Mouse (Mus musculus): ENCODE data around the gene Alpk3. TPM values are rescaled to one million over a fixed set of nuclear protein-coding genes. Genes with fewer than 3 reads are reported as not detected.
A peak's percentile ranks its signal among the peaks of the same experiment; 100 is the strongest.

Alpk3 gene
- total and polyA plus RNA-seq, 2 experiments from 2014 or later: 19.1 to 42.9 TPM

DNA sequence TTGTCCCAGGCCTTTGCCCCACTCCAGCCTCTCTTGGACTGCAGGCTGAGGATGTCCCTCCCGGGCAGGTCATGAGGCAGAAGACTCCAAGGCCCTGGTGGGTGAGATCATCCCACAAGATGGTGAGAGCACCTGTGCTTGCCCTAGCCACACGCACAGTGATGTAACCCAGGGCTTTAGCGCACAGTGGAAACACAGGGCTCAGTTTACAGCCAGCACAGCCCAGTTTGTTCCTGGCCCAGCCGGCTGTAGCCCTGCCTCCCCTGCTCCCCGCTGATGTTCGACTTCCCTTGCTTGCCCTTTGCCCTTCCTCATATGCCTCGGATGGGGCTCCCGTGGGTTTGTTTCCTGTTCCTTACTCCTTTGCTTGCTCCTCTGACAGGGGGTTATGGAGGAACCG, 17.1 kb downstream of the Alpk3 start:
- H3K4me1 ChIP-seq (ENCODE audit: control insufficient read depth, insufficient read depth): peaks cover 34% of the 10 kb centered on the region
- peak overlapping the region; percentile 90 for H3K27ac ChIP-seq (ENCODE audit: low read depth)
- H3K4me2 ChIP-seq (ENCODE audit: low read depth, low read length): no peak overlapping the region
- 55% methylated on average over 9 of the region's 9 CpGs for WGBS
- peak; percentile 12 for DNase-seq (ENCODE audit: low spot score)
- H3K9me3 ChIP-seq (replicated peaks; ENCODE audit: control insufficient read depth, low read length): no peaks in the 10 kb centered on the region
- no peak overlapping the region for H3K4me3 ChIP-seq (ENCODE audit: low read depth, low read length)
- H3K9ac ChIP-seq (replicated peaks; ENCODE audit: low read depth, low read length): no peak overlapping the region
- H3K36me3 ChIP-seq (replicated peaks; ENCODE audit: control insufficient read depth, insufficient read depth, low read length): peaks cover 32% of the 10 kb centered on the region
- no peak for TF ChIP-seq EP300 (IDR thresholded peaks at IDR 0.05; ENCODE audit: low read depth)
- TF ChIP-seq CTCF (IDR thresholded peaks at IDR 0.05; ENCODE audit: low read depth): no peak
- no peaks in the 10 kb centered on the region for H3K27me3 ChIP-seq (ENCODE audit: control insufficient read depth, insufficient read depth, low read length)
- ATAC-seq (ENCODE audit: insufficient read depth, low read depth): no peak

GRCm38 (mm10) chr7:81075299-81075698, 17.9 kb downstream of the Alpk3 start:
- WGBS: 36% methylated on average over 7 of the region's 7 CpGs
- Histone ChIP-seq H3K27ac (ENCODE audit: low read depth) (peak overlapping the region; percentile 90), H3K4me2 (ENCODE audit: low read depth, low read length) (no peak overlapping the region), H3K36me3 (replicated peaks; ENCODE audit: control insufficient read depth, insufficient read depth, low read length) (peaks cover 30% of the 10 kb centered on the region), H3K4me1 (ENCODE audit: control insufficient read depth, insufficient read depth) (peaks cover 36% of the 10 kb centered on the region), H3K4me3 (ENCODE audit: low read depth, low read length) (no peak overlapping the region), H3K9me3 (replicated peaks; ENCODE audit: control insufficient read depth, low read length) (no peaks in the 10 kb centered on the region), H3K27me3 (ENCODE audit: control insufficient read depth, insufficient read depth, low read length) (no peaks in the 10 kb centered on the region), H3K9ac (replicated peaks; ENCODE audit: low read depth, low read length) (no peak overlapping the region)
- DNase-seq (ENCODE audit: low spot score): peak; percentile 15
- TF ChIP-seq CTCF (IDR thresholded peaks at IDR 0.05; ENCODE audit: low read depth) (no peak), EP300 (IDR thresholded peaks at IDR 0.05; ENCODE audit: low read depth) (no peak)
- no peak for ATAC-seq (ENCODE audit: insufficient read depth, low read depth)

DNA sequence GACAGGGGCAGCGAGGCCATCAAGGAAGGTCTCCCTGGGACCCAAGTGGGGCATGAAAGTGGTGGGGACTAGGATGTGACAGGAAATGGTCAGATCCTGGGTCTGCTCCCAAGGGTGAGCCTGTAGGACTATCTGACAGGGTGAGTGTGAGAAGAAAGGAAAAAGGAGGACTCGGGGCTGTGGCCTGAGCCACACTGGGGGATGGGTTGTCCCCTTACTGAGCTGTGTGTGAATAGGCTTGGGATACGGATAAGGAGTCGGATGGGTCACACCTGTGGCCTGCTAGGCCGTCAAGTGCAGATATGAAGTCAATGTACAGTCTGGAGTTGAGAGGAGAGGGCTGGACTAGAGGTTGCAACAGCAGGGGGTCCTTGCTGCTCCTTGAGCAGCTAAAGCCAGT, 18.3 kb downstream of the Alpk3 start:
- H3K4me2 ChIP-seq (ENCODE audit: low read depth, low read length): no peak overlapping the region
- ATAC-seq (ENCODE audit: insufficient read depth, low read depth) (no peak), DNase-seq (ENCODE audit: low spot score) (peak; percentile 4)
- no peaks in the 10 kb centered on the region for H3K9me3 ChIP-seq (replicated peaks; ENCODE audit: control insufficient read depth, low read length)
- H3K9ac ChIP-seq (replicated peaks; ENCODE audit: low read depth, low read length): no peak overlapping the region
- H3K27ac ChIP-seq (ENCODE audit: low read depth): peak overlapping the region; percentile 90
- peaks cover 40% of the 10 kb centered on the region for H3K4me1 ChIP-seq (ENCODE audit: control insufficient read depth, insufficient read depth)
- 62% methylated on average over 5 of the region's 5 CpGs for WGBS
- peaks cover 26% of the 10 kb centered on the region for H3K36me3 ChIP-seq (replicated peaks; ENCODE audit: control insufficient read depth, insufficient read depth, low read length)
- no peak overlapping the region for H3K4me3 ChIP-seq (ENCODE audit: low read depth, low read length)
- no peaks in the 10 kb centered on the region for H3K27me3 ChIP-seq (ENCODE audit: control insufficient read depth, insufficient read depth, low read length)
- no peak for TF ChIP-seq CTCF (IDR thresholded peaks at IDR 0.05; ENCODE audit: low read depth)
- no peak for TF ChIP-seq EP300 (IDR thresholded peaks at IDR 0.05; ENCODE audit: low read depth)

GRCm38 (mm10) chr7:81077009-81077408, 19.6 kb downstream of the Alpk3 start:
- WGBS: 42% methylated on average over 6 of the region's 6 CpGs

GRCm38 (mm10) chr7:81078740-81079139, 21.3 kb downstream of the Alpk3 start:
- Histone ChIP-seq H3K4me1 (ENCODE audit: control insufficient read depth, insufficient read depth) (peaks cover 39% of the 10 kb centered on the region), H3K27me3 (ENCODE audit: control insufficient read depth, insufficient read depth, low read length) (no peaks in the 10 kb centered on the region), H3K9me3 (replicated peaks; ENCODE audit: control insufficient read depth, low read length) (no peaks in the 10 kb centered on the region), H3K4me2 (ENCODE audit: low read depth, low read length) (no peak overlapping the region), H3K27ac (ENCODE audit: low read depth) (peak overlapping the region; percentile 90), H3K9ac (replicated peaks; ENCODE audit: low read depth, low read length) (no peak overlapping the region), H3K4me3 (ENCODE audit: low read depth, low read length) (no peak overlapping the region), H3K36me3 (replicated peaks; ENCODE audit: control insufficient read depth, insufficient read depth, low read length) (no peaks in the 10 kb centered on the region)
- peak; percentile 77 for ATAC-seq (ENCODE audit: insufficient read depth, low read depth)
- DNase-seq (ENCODE audit: low spot score): peak; percentile 90
- TF ChIP-seq CTCF (IDR thresholded peaks at IDR 0.05; ENCODE audit: low read depth) (no peak), EP300 (IDR thresholded peaks at IDR 0.05; ENCODE audit: low read depth) (peak; percentile 58; the same call in 1 of the 2 replicates)
- WGBS: 37% methylated on average over 6 of the region's 6 CpGs

More at GRCm38 (mm10) chr7:81077009-81077408, 19.6 kb downstream of the Alpk3 start:
- H3K36me3 ChIP-seq (replicated peaks; ENCODE audit: control insufficient read depth, insufficient read depth, low read length): peaks cover 17% of the 10 kb centered on the region
- H3K27me3 ChIP-seq (ENCODE audit: control insufficient read depth, insufficient read depth, low read length): no peaks in the 10 kb centered on the region
- no peaks in the 10 kb centered on the region for H3K9me3 ChIP-seq (replicated peaks; ENCODE audit: control insufficient read depth, low read length)
- H3K4me1 ChIP-seq (ENCODE audit: control insufficient read depth, insufficient read depth): peaks cover 47% of the 10 kb centered on the region
- ATAC-seq (ENCODE audit: insufficient read depth, low read depth) (peak; percentile 83), DNase-seq (ENCODE audit: low spot score) (peak; percentile 85)
- H3K27ac ChIP-seq (ENCODE audit: low read depth): peak overlapping the region; percentile 90
- no peak overlapping the region for H3K4me2 ChIP-seq (ENCODE audit: low read depth, low read length)
- H3K4me3 ChIP-seq (ENCODE audit: low read depth, low read length): no peak overlapping the region
- TF ChIP-seq CTCF (IDR thresholded peaks at IDR 0.05; ENCODE audit: low read depth): no peak
- peak; percentile 43; the same call in 1 of the 2 replicates for TF ChIP-seq EP300 (IDR thresholded peaks at IDR 0.05; ENCODE audit: low read depth)
- 0 out of 2 replicates have a peak overlapping the region, but pooled peaks have one; percentile 33 for H3K9ac ChIP-seq (replicated peaks; ENCODE audit: low read depth, low read length)

- Histone ChIP-seq H3K9me3 (replicated peaks; ENCODE audit: control insufficient read depth, low read length) (no peaks in the 10 kb centered on the region), H3K27me3 (ENCODE audit: control insufficient read depth, insufficient read depth, low read length) (no peaks in the 10 kb centered on the region), H3K9ac (replicated peaks; ENCODE audit: low read depth, low read length) (no peak overlapping the region), H3K4me3 (ENCODE audit: low read depth, low read length) (no peak overlapping the region), H3K4me1 (ENCODE audit: control insufficient read depth, insufficient read depth) (0 out of 2 replicates have a peak, but pooled peaks cover 9% of the 10 kb centered on the region), H3K36me3 (replicated peaks; ENCODE audit: control insufficient read depth, insufficient read depth, low read length) (peaks cover 45% of the 10 kb centered on the region), H3K4me2 (ENCODE audit: low read depth, low read length) (no peak overlapping the region), H3K27ac (ENCODE audit: low read depth) (peak overlapping the region; percentile 26)
- ATAC-seq (ENCODE audit: insufficient read depth, low read depth): no peak
- 40% methylated on average over 18 of the region's 18 CpGs for WGBS
- no peak for TF ChIP-seq CTCF (IDR thresholded peaks at IDR 0.05; ENCODE audit: low read depth)
- TF ChIP-seq EP300 (IDR thresholded peaks at IDR 0.05; ENCODE audit: low read depth): no peak
- DNase-seq (ENCODE audit: low spot score): no peak
These were observed 36.1 kb downstream of the Alpk3 start for GRCm38 (mm10) chr7:81093420-81093965.

All from heart, postnatal 0 days (tissue).